Mouse (Mus musculus): ENCODE measurements around the gene 2610001J05Rik. TPM values are rescaled to one million over a fixed set of nuclear protein-coding genes. Genes with fewer than 3 reads are reported as not detected.

2610001J05Rik gene
- 23.4 and 36.8 TPM in 2 replicates for polyA plus RNA-seq (2012)

- TF ChIP-seq GATA1 (IDR thresholded peaks at IDR 0.05; ENCODE audit: low read length), result no peak
These were observed at the start of gene 2610001J05Rik for GRCm38 (mm10) chr6:13870919-13871624. 2610001J05Rik (minus strand) TSS chr6:13871518.

- no peak for TF ChIP-seq GATA1 (IDR thresholded peaks at IDR 0.05; ENCODE audit: low read length)
These were observed 38.6 kb upstream of the 2610001J05Rik start for GRCm38 (mm10) chr6:13909762-13910537.

DNA sequence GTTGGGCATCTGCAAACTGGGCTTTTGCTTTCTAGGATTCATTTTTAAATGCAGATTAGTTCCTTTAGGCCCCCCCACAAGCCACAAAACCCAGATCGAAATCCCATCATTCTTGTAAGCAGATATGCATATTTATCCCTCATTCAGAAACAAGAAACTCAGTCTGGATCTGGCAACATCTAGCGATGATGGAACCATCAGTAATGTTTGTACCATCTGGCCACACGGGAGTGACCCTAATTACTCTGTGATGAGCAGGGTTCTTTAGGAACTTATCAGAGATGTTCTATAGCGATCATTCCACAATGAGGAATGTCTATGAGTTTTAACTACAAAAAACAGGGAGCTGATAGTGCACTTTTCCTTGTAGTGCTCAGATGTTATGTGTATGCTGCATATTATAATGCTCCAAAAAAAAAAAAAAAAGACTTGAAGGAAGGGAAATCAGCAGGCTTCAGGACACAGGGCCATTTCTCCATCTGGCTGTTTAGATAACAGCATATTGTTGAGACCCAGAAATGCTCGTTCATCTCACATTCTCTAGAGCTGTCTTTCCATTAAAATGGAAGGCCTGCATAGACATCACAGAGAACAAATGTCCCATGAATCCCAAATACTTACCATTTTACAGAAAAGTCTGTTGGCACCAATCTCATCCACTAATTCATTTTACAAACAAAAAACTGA, 31.8 kb upstream of the 2610001J05Rik start:
- no peak for TF ChIP-seq GATA1 (IDR thresholded peaks at IDR 0.05; ENCODE audit: low read length)

DNA sequence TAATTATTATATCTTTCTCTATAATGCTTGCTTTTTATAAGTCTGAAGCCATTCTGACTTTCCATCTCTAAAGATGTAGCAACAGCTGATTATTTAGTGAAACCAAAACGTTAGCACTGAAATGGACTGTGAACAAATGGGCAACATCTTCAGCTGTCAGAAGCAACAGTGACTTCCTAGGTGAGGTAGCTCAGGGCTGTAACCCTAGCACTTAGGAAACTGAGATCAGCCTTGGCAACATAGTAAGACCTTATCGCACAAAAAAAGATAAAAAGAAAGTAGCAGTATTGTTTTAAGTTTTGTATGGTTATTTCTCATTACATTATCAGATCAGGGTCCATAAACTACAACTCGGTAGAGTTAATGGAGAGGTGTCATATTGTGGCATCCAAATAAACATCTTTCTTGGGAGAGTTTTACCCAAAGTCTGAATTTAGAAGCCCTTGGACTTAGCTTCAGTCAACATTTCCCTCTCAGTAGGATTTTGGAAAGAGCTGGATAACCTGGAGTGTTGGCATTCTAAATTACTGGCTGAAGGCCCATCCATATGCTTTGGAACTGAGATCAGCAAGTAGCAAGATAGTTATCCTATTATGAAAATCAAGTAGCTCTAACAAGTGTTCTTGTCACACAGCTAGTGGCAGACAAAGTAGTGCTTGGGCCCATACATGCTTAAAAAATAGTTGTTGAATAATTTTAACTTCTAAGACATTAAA, 13.7 kb upstream of the 2610001J05Rik start:
- no peak for TF ChIP-seq GATA1 (IDR thresholded peaks at IDR 0.05; ENCODE audit: low read length)

DNA sequence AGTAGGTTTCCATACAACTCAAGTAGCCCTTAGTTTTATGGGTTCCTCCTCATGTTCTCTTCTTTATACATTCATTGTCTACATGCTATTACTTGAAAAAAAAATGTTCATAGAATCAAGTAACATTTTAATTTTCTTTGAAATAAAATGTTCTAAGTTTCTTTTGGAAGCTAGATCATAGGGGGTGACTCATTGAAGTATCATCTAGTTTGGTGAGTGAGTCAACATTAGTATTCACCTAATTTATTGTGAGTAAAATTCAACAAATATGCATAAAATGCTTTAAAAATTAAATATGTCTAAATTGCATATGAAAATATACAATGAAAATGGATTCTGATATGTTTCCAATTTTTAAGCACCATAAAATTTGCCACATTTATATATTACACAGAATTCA, 11.6 kb upstream of the 2610001J05Rik start:
- TF ChIP-seq GATA1 (IDR thresholded peaks at IDR 0.05; ENCODE audit: low read length), result no peak

DNA sequence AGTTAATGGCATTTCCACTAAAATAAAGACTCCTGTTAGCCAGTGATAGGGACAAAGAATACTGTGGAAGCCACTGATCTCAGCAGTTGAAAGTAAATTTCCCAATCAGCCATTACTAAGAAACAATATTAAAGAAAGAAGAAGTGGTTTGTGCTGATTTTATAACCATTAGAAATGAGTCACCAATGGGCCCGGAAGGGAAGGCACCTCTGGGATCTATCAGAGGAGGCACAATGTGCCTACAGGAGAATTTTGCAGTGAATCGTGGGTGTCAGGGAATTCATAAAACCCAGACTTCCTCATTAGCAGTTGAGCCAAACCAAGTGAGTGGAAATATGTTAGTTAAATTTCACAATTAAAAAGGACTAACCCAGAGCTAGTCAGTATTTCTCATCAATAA, 2.6 kb upstream of the 2610001J05Rik start:
- no peak for TF ChIP-seq GATA1 (IDR thresholded peaks at IDR 0.05; ENCODE audit: low read length)

- no peak for TF ChIP-seq GATA1 (IDR thresholded peaks at IDR 0.05; ENCODE audit: low read length)
These were observed 758 bp upstream of the 2610001J05Rik start for GRCm38 (mm10) chr6:13872076-13872475.

- no peak for TF ChIP-seq GATA1 (IDR thresholded peaks at IDR 0.05; ENCODE audit: low read length)
These were observed 274 bp upstream of the 2610001J05Rik start for GRCm38 (mm10) chr6:13871625-13871958.

DNA sequence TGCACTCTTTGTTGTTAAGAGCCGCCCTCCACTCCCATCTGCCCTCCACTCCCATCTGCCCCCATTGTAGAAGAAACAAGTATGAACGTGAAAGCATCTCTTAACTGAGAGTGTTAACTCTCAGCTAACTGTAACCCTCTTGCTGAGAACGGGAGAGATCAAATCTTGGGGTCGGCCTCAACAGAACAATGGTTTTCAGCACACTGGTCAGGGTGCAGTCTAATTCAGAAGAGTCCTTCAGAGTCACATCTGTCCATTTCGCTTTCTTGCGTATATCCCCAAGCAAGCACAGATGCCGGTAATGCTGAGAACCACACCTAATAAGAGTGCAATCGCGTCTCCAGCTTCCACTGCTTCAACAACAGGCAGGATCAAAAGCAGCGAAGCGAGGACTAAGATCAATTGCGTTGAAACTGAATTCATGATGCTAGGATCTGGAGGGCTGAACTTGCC, 1.0 kb downstream of the 2610001J05Rik start:
- no peak for TF ChIP-seq GATA1 (IDR thresholded peaks at IDR 0.05; ENCODE audit: low read length)

DNA sequence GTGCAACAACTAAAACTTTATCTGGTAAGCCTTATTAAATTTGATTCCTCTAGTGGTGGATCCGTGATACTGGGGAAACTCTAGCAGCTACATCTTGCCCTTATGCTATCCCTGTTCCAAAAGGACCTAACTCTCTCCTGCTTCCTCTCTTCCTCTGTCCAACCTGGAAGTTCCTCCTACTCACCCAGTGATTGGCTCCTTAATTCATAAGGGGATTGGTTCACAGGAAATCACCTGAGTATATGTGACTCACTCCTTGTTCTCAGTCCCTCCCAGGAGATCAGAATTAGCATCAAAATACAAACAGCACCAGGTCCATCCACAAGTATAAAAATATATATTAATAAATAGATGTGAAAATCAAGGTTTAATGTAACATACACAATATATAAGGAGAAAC, 10.7 kb downstream of the 2610001J05Rik start:
- TF ChIP-seq GATA1 (IDR thresholded peaks at IDR 0.05; ENCODE audit: low read length), result no peak

DNA sequence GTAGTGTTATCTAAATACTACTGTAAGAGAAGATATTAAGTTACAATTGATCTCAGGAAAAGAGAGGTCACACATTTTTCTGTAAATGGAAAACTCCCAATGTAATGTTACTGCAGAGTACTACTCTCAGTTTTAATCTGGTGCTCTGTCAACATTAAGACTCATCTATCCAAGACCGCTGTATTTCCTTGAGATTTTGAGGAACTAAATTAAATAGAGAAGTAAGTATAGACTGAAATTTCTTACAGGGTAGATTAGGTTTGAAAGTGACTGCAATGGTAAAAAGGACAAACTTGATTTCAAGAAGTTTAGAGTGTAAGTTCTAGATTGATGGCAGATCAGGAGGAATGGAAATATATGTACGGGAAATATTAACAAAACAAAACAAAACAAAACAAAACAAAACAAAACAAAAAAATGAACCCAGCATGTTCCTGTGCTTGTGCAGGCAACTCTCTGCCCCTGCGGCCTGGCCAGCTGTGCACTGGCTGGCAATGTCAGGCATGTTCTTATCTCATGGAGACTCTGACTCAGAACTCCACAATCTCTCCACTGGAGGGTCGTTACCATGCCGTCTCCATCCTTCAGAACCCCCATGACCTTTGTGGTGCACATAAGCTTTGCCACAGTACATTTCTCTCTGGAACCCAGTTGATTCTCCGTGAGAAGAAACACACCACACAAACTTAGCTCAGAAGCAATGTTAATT, 11.3 kb downstream of the 2610001J05Rik start:
- no peak for TF ChIP-seq GATA1 (IDR thresholded peaks at IDR 0.05; ENCODE audit: low read length)

DNA sequence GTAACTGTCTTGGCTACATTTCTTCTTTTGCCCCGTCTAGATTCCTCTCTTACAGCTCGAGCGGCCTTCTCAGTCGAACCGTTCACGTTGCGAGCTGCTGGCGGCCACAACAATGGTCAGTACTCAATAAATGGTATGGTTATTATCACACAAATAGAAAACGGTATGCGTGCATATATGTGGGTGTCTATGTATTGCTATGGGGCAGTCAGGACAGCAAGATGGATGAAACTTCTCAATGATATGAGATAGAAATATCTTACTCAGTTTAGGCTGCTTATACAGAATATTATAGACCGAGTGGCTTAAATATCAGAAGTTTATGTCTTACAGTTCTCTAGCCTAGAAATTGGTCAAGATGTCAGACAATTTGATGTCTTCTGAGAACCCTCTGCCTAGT, 17.1 kb downstream of the 2610001J05Rik start:
- no peak for TF ChIP-seq GATA1 (IDR thresholded peaks at IDR 0.05; ENCODE audit: low read length)

DNA sequence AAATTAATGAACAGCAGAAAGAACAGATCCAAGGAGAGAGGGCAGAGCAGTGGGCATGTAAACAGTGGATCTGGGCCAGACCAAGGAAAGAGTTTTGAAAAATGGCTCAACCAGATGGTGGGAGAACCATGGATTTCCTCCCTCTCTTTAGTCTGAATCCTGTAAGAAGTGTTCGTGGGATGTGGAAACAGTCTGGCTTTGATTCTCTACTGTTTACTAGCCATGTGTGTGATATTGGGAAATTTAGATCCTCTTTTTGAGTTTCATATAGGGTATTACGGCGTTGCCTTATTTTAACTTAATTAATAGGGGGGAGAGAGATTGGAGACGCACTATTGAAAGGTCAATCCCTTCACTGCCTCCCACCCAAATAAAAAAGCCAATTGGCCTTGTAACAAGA, 18.1 kb downstream of the 2610001J05Rik start:
- TF ChIP-seq GATA1 (IDR thresholded peaks at IDR 0.05; ENCODE audit: low read length), result no peak

GRCm38 (mm10) chr6:13839345-13840054, 31.8 kb downstream of the 2610001J05Rik start, which contains the start of gene Gpr85:
Gpr85 (minus strand) TSS chr6:13839942.
- TF ChIP-seq GATA1 (IDR thresholded peaks at IDR 0.05; ENCODE audit: low read length), result no peak

All from G1E-ER4 (cell line).